Mouse (Mus musculus): ENCODE measurements around the gene Rps6ka3. TPM values are rescaled to one million over a fixed set of nuclear protein-coding genes. Genes with fewer than 3 reads are reported as not detected.
A peak's percentile ranks its signal among the peaks of the same experiment; 100 is the strongest.

Gene Rps6ka3
- polyA plus RNA-seq, 1 experiment from 2014 or later = 1.7 TPM

- Histone ChIP-seq H3K4me1 (ENCODE audit: insufficient read depth) (no peaks in the 10 kb centered on the region), H3K4me3 (ENCODE audit: low read depth, low read length) (peak overlapping the region; percentile 81), H3K9me3 (ENCODE audit: low read length) (no peaks in the 10 kb centered on the region), H3K27me3 (ENCODE audit: insufficient read depth, low read length) (no peaks in the 10 kb centered on the region), H3K36me3 (replicated peaks; ENCODE audit: insufficient read depth, low read length) (no peaks in the 10 kb centered on the region), H3K27ac (ENCODE audit: low read depth) (peak overlapping the region; percentile 87), H3K4me2 (ENCODE audit: low read depth, low read length) (peak overlapping the region; percentile 82), H3K9ac (replicated peaks) (peak overlapping the region; percentile 78)
- ATAC-seq = peak; percentile 95
- peak; percentile 91 for DNase-seq
- WGBS (ENCODE audit: insufficient replicate concordance) = 19% methylated on average over 13 of the region's 71 CpGs
- TF ChIP-seq CTCF (IDR thresholded peaks at IDR 0.05; ENCODE audit: low read depth) (peak; percentile 50), EP300 (IDR thresholded peaks at IDR 0.05; ENCODE audit: low read depth) (no peak)
Measured at GRCm38 (mm10) chrX:159255123-159255978, 45.2 kb downstream of the Rps6ka3 start.

GRCm38 (mm10) chrX:159256040-159256852 is 46.1 kb downstream of the Rps6ka3 start:
- no peaks in the 10 kb centered on the region for H3K4me1 ChIP-seq (ENCODE audit: insufficient read depth)
- H3K9me3 ChIP-seq (ENCODE audit: low read length) = no peaks in the 10 kb centered on the region
- peak overlapping the region; percentile 81 for H3K27ac ChIP-seq (ENCODE audit: low read depth)
- 11% methylated on average over 31 of the region's 57 CpGs for WGBS (ENCODE audit: insufficient replicate concordance)
- no peaks in the 10 kb centered on the region for H3K27me3 ChIP-seq (ENCODE audit: insufficient read depth, low read length)
- no peaks in the 10 kb centered on the region for H3K36me3 ChIP-seq (replicated peaks; ENCODE audit: insufficient read depth, low read length)
- TF ChIP-seq CTCF (IDR thresholded peaks at IDR 0.05; ENCODE audit: low read depth) = no peak
- no peak for TF ChIP-seq EP300 (IDR thresholded peaks at IDR 0.05; ENCODE audit: low read depth)
- peak overlapping the region; percentile 81 for H3K4me3 ChIP-seq (ENCODE audit: low read depth, low read length)
- DNase-seq = no peak
- no peak; the same call in 1 of the 2 replicates for ATAC-seq
- peak overlapping the region; percentile 82 for H3K4me2 ChIP-seq (ENCODE audit: low read depth, low read length)
- H3K9ac ChIP-seq (replicated peaks) = peak overlapping the region; percentile 78

- DNase-seq = peak; percentile 47
- peak; percentile 7; the same call in 1 of the 2 replicates for ATAC-seq
- H3K4me3 ChIP-seq (ENCODE audit: low read depth, low read length) = peak overlapping the region; percentile 81
- no peaks in the 10 kb centered on the region for H3K27me3 ChIP-seq (ENCODE audit: insufficient read depth, low read length)
- H3K4me1 ChIP-seq (ENCODE audit: insufficient read depth) = no peaks in the 10 kb centered on the region
- H3K36me3 ChIP-seq (replicated peaks; ENCODE audit: insufficient read depth, low read length) = no peaks in the 10 kb centered on the region
- TF ChIP-seq CTCF (IDR thresholded peaks at IDR 0.05; ENCODE audit: low read depth) = no peak
- no peak for TF ChIP-seq EP300 (IDR thresholded peaks at IDR 0.05; ENCODE audit: low read depth)
- peak overlapping the region; percentile 81 for H3K27ac ChIP-seq (ENCODE audit: low read depth)
- H3K9me3 ChIP-seq (ENCODE audit: low read length) = no peaks in the 10 kb centered on the region
- H3K9ac ChIP-seq (replicated peaks) = peak overlapping the region; percentile 78
- H3K4me2 ChIP-seq (ENCODE audit: low read depth, low read length) = peak overlapping the region; percentile 82
- WGBS (ENCODE audit: insufficient replicate concordance) = 14% methylated on average over 20 of the region's 20 CpGs
Measured at GRCm38 (mm10) chrX:159256921-159257421, 46.9 kb downstream of the Rps6ka3 start.

GRCm38 (mm10) chrX:159264681-159265080 is 54.6 kb downstream of the Rps6ka3 start:
- no peaks in the 10 kb centered on the region for H3K36me3 ChIP-seq (replicated peaks; ENCODE audit: insufficient read depth, low read length)
- TF ChIP-seq EP300 (IDR thresholded peaks at IDR 0.05; ENCODE audit: low read depth) (no peak), CTCF (IDR thresholded peaks at IDR 0.05; ENCODE audit: low read depth) (peak; percentile 66)
- H3K27me3 ChIP-seq (ENCODE audit: insufficient read depth, low read length) = no peaks in the 10 kb centered on the region
- DNase-seq (peak; percentile 14), ATAC-seq (no peak)
- no peaks in the 10 kb centered on the region for H3K9me3 ChIP-seq (ENCODE audit: low read length)
- no peak overlapping the region for H3K9ac ChIP-seq (replicated peaks)
- no peaks in the 10 kb centered on the region for H3K4me1 ChIP-seq (ENCODE audit: insufficient read depth)
- no peak overlapping the region for H3K4me2 ChIP-seq (ENCODE audit: low read depth, low read length)
- no peak overlapping the region for H3K4me3 ChIP-seq (ENCODE audit: low read depth, low read length)
- no peak overlapping the region for H3K27ac ChIP-seq (ENCODE audit: low read depth)
- WGBS (ENCODE audit: insufficient replicate concordance) = 44% methylated on average over 3 of the region's 3 CpGs

- Histone ChIP-seq H3K9me3 (ENCODE audit: low read length) (no peaks in the 10 kb centered on the region), H3K4me1 (ENCODE audit: insufficient read depth) (no peaks in the 10 kb centered on the region), H3K4me2 (ENCODE audit: low read depth, low read length) (no peak overlapping the region), H3K27ac (ENCODE audit: low read depth) (no peak overlapping the region), H3K27me3 (ENCODE audit: insufficient read depth, low read length) (no peaks in the 10 kb centered on the region), H3K36me3 (replicated peaks; ENCODE audit: insufficient read depth, low read length) (no peaks in the 10 kb centered on the region), H3K9ac (replicated peaks) (no peak overlapping the region), H3K4me3 (ENCODE audit: low read depth, low read length) (no peak overlapping the region)
- TF ChIP-seq EP300 (IDR thresholded peaks at IDR 0.05; ENCODE audit: low read depth) (no peak), CTCF (IDR thresholded peaks at IDR 0.05; ENCODE audit: low read depth) (peak; percentile 69)
- peak; percentile 30 for DNase-seq
- no peak for ATAC-seq
Measured at GRCm38 (mm10) chrX:159269072-159269471, 59.0 kb downstream of the Rps6ka3 start.

GRCm38 (mm10) chrX:159286765-159287164 is 76.7 kb downstream of the Rps6ka3 start:
- peak; percentile 13 for DNase-seq
- Histone ChIP-seq H3K9me3 (ENCODE audit: low read length) (no peaks in the 10 kb centered on the region), H3K9ac (replicated peaks) (no peak overlapping the region), H3K36me3 (replicated peaks; ENCODE audit: insufficient read depth, low read length) (no peaks in the 10 kb centered on the region), H3K4me1 (ENCODE audit: insufficient read depth) (no peaks in the 10 kb centered on the region), H3K27ac (ENCODE audit: low read depth) (no peak overlapping the region), H3K27me3 (ENCODE audit: insufficient read depth, low read length) (no peaks in the 10 kb centered on the region), H3K4me2 (ENCODE audit: low read depth, low read length) (no peak overlapping the region), H3K4me3 (ENCODE audit: low read depth, low read length) (no peak overlapping the region)
- 65% methylated on average over 5 of the region's 5 CpGs for WGBS (ENCODE audit: insufficient replicate concordance)
- TF ChIP-seq EP300 (IDR thresholded peaks at IDR 0.05; ENCODE audit: low read depth) (no peak), CTCF (IDR thresholded peaks at IDR 0.05; ENCODE audit: low read depth) (peak; percentile 50)
- ATAC-seq = no peak
